Mouse (Mus musculus) urinary bladder, postnatal 4 days (tissue): ENCODE results near the gene Slx4ip.

Source experiments
- DNase-seq, 2 experiments: peaks; one replicate each; pipeline ENCODE4 v3.0.0; 2021 to 2022; ENCODE audit warnings: low spot score in 2 of 2

The Slx4ip gene

DNA sequence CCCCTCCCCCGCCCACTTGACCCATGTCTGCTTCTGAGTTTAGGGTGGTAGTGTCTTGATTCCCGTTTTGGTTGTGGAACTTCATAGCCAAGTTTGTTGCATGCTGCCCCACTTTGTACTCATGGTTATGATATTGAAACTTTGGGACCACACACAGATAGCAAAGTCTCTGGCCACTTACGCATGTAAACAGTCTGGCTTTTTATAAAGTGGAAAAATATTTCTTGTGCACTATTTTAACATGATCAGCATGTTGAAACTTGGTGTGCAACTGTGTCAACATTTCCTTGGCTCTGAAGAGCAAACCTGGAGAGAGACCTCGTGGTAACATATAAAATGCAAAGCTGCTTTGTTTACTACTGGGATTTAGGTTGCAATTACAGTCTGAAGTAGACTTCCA is 56.5 kb downstream of the Slx4ip start:
- DNase-seq = no peak

DNA sequence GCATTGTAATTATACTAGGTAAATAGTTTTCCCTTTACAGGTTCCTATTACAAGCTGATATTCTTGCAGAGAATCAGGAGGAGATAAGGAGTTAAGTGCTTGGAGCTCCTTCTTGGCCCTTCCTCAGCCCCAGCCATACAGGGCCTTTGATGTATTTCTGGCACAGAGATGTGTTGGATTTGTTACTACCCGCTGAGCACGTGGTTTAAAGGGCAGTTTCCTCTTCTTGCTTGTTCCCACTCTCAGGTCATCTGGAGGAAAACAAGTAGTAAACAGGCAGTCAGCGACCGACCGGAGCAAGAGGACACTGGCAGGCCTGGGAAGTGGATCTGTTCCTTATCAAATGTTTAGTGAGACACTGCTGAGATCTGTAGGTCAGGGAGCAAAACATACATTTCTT is 56.9 kb downstream of the Slx4ip start:
- no peak for DNase-seq

DNA sequence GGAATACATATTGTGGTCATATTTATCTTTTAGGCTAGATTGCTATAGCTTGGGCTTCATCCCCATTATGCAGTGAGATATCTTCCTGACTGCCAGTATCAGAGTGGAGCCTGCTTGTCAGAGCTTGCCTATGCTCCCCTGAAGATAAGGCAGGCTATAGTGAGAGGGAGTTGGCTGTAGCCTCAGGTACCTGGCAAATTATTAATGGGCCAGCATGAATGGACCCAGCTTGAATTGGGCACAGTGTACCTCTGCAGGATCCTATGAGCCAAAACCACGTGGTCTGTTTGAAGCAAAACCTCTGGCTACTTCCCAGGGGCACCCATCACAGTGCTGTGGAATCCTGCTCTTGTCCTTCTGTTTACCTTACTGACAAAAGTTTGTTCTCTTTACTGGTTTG is 61.2 kb downstream of the Slx4ip start:
- DNase-seq = no peak

DNA sequence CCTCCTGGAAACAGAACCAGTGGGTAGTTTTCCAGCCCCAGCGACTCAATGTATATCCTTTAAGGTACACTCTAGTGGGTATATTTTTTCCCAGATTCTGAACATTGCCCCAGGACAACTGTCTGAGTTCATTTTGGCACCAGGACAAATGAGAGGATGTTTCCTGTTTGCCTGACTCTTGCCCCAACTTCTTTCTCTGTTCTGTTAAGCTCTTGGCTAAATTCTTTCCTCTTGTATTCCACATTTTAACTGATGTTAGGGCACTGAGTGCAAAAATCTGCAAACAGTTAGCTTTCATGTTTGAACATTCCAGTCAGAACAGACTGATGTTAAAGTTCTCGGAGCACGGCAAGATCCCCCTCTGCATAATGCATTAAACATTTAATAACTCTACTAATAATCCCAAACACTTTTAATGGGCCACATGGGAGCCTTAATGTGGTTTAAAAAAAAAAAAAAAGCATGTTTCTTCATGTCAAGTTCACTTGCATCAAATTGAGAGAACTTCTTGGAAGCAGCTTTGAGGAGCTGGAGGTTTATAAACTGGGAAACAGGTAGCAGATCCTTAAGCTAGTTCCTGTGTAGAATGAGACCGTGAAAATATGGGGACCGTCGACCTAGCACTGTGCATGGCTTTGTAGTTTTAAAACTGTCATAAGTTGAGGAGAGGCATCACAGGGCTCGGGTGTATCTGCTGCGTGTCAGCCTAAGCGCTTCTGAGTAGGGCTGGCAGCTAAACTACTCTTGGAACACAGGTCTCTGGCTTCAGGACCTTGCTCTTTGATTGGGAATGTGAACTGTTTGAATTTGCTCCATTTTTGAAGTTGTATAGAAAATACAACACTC is 64.9 kb downstream of the Slx4ip start:
- DNase-seq = no peak

DNA sequence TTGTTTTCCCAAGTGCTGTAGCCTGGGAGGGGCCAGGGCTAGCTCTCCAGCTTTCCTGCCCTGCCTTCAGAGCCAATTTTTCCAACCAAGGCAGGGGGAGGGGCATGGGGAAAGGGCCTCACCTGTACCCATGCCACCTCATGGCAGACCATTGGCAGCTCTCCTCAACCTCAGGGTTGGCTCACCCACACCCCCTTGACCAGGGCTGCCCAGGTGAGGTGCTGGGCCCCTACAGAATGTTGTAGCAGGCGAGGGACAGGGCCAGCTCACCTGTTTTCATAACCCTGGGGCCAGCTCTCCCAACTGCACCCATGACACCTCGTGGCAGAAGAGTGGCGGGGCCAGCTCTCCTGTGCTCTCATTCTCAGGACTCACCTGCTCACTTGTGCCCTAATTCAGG is 67.7 kb downstream of the Slx4ip start:
- DNase-seq = no peak

DNA sequence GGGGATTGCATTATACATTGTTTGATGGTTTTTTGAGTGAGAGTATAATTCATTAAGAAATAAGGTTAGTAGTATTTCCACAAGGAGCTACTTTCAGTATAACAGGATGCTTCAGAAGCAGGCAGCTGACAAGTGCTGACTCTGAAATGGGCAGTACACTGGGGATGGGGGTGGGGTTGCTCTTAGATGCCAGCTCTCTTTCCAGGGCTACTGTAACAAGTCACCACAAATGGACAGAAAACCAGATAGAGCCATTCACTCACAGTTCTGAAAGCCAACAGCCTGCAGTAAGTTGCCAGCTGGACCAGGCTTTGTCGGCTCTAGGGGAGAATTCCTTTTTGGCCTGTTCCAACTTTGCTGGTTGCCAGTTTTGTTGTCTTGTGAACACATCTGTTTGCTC is 84.8 kb downstream of the Slx4ip start:
- DNase-seq = no peak

DNA sequence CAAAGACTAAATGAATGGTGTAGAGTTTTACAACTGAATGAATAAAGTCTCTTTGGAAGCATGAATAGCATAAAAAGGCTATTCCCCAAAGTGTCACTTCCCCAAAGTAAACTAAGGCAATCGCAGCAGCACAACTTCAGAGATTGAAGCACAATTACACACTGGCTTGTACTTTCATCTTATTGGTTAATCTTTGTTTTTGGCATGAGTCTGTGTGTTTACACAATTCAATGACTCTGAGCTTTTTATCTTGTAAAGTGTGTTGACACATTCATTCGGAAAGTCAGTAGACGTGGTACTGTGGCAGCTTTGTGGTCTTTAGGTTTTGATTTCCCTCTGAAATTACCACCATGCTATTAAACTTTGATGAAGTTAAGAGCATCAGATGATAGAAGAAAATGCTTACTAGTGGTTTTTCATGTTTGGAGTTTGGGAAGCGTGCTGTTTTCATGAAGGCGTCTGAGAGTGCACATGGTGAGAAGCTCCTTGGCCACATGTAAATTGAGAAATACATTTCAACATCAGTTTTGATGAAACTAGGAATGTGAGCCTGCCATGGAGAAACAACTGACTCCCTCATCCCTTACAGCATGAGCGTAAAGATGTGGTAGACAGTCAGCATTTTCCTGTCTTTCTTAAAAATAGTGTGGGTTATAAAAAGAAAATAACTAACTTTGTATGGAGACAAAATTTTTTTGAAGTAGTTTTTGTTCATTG is 88.2 kb downstream of the Slx4ip start:
- DNase-seq = no peak

DNA sequence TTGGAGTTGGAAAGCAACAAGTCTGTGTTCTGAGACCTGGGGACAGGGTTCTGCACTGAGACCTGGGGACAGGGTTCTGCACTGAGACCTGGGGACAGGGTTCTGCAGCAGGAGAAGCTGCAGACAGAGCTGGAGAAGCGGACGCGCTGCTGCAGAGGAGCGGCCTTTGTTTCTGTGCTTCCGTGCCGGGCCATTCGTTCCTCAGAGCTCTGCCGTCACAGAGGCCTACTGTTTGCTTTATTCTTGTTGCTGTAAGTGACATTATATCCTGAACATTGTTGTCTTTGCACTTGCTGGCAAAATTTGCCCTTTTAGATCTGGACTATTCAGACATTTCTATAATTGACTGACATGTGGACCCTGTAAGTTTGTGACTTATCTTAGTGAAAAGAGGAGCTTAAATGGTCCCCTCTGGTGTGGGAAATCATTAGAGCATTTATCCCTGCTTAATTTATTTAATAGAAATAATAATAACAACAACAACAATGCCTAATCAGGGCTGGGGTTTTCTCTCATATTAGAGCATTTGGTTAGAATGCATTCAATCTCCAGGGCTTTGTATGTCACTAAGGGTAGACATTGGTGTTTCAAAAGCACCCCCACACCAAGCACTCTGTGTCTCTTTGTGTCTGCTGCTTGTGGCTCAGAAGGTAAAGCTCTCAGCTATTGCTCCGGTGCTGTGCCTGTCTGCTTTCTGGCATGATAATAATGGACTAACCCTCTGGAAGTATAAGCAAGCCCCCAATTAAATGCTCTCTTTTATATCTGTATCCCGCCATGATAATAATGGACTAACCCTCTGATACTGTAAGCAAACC is 90.3 kb downstream of the Slx4ip start:
- DNase-seq = no peak

DNA sequence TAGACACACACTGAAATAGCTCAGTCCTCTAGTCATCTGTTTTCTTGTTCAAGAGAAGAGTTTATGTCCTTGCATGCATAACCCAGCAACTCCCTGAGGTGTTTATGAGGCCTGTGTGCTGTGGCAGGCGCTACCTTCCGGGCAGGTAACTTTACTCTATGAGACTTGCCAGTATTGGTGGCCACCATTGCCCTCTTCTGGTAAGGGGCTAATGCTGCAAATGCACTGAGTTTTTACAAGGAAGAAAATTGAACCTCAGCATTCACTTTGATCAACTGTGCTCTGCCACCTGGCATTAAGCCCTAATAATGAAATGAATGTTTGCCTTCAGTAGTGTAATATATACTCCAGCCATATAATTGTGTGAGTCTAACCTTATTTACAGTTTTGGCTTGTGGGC is 92.9 kb downstream of the Slx4ip start:
- DNase-seq = no peak

DNA sequence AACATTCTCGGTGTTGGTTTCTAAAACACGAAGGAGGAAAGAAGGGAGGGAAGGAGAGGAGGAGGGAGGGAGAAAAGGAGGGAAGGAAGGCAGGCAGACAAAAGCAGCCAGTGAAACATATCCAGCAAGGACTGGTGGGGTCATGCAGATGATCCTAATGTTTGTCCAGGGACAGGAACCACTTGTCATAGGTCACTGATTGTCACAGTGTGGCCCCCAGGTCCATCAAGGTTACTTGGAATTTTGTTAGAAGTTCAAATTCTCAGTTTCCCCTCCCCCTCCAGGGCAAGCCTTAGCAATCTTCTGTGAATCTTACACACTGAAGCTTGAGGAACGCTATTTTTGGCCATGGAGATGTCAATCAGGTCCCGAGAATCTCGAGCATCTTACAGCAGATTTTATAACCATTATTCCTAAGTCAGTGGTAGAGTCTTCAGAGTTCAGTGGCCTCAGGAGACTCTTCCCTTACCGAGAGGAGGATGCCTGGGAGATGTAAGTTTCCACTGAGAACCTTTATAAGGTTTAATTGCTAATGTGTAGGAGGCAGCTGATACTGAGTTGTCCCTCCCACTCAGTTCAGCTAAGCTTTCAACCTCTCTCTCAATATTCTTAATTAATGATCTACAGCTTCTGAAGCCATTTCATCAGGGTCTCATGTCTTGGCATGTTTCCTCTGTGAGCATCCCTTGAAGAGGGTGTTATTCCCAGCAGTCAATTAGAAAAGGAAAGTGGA is 95.1 kb downstream of the Slx4ip start:
- no peak for DNase-seq

DNA sequence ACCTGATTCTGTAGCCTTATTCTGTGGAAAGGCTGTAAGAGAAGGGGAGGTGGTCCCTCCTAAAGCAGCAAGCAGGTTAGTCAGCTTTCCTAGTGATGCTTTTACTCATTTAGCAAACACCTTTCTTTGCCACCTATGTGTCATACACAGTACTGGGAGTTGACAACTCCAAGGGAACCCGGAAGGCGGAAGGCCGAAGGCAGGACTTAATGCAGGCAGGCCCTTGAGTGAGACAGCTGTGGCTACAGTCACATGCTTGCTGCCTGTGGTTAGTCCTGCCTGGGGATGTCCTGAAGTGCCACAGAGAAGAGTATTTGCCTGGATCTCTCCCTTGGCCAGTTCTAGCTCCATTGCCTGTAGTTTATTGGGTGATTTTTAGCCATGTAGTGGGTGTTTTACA is 102.1 kb downstream of the Slx4ip start:
- no peak for DNase-seq

DNA sequence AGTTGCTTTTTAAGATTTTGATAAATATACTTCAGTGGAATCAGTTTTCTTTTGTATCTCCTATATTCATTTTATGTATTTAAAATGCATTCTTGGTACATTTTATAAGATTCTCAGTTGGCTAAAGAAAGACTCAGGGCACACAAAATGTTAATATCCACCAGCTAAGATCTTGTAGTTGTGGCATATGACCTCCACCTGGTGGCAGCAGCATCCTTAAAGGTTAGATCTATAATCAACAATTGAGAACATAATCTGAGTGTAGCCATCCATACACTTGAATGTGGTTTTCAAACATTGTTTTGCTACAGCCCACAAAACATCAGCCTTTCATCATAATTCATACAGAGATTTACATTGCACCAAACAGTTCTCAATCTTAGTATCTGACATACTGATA is 106.1 kb downstream of the Slx4ip start:
- no peak for DNase-seq

DNA sequence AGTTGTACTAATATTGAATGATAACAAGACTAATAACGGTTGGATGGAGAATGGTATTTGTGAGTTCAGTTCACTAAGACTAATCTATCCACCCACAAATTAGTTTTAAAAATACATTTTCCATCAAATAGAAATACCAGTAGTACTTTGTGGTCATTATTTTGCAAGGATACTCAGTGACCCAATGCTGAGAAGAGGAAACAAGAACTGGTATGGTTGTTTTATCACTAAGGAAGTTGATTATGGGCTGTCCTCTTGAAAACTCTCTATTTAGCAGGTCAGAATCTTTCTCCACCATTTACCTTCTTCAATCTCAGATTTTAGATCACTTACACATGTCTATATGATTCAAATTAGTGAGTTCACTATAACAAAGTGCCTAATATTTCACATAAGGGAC is 111.0 kb downstream of the Slx4ip start:
- no peak for DNase-seq

DNA sequence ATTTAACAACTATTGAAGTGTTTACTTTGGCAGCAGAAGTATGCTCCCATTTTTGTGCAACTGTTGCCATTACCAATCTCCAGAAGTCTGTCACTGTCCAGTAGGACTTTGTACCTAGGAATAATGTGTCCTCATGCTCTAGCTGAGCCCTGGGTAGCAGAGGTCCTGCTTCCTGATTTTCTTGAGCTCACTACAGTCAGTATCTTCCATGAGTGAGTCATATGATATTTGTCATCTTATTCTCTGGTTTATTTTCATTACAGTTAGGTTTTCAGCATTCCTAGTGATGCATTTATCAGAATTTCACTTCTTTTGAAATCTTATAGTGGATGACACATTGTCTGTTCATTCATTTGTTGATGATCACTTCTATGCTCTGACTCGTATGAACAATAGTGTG is 115.6 kb downstream of the Slx4ip start:
- no peak for DNase-seq

DNA sequence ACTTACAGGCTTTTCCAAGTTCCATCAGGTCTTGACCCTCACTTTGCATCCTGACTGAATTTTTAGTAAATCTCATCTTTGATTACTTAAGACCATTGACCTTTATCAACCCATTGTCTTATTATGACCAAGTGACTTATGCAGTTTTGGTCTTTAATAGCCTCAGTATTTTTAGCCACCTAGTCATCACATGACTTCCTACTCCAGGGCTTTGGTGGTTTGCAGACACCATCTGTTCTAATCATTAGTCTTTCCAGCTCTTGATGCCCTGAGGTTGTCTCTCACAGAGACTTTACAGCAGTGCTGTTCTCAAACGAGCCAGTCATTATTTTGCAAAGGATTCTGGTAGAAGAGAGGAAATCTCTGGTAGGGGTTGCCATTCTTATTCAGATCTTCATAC is 121.0 kb downstream of the Slx4ip start:
- no peak for DNase-seq

DNA sequence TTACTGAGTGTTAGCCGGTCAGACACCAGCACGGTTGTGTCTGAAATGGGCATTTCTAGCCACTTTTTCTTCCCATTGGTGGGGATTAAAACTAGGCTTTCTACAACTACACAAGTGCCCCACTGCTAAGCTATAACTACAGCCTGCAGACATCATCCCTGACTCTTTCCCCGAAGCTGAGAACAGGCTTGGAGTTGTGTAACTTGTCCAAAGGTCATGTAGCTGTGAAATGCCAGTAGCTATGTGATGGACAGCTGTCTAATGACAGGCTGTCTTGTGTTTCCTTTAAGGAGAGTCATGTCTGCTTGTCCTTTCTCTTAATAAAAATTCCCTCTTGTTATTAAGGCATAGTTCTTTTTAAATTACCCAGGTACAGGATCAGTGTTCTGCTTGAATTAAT is 122.1 kb downstream of the Slx4ip start:
- DNase-seq = no peak

DNA sequence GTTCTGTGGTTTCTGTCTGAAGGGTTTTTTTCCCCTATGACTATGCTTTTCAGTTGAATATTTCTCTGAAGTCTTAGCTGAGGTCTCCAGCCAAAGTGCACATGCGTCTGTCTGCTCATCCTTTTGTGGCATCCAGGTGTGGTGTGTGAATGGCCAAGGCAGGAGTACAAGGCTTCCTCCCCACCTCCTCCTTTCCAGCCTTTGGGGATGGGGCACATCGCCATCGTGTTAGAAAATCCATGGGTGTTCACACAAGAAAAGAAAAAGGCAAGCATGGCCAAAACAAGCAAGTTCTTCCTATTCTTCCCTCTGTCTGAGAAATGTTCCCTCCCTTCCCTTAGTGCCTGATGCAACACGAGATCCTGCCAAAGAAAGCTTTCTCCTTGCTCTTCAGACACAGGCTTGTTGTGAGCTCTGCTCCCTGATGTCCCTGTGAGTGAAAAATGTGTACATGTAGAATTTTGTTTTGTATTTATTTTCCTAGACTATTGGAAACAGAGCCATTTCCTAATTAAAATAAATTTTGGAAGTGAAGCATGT is 122.9 kb downstream of the Slx4ip start:
- no peak for DNase-seq

DNA sequence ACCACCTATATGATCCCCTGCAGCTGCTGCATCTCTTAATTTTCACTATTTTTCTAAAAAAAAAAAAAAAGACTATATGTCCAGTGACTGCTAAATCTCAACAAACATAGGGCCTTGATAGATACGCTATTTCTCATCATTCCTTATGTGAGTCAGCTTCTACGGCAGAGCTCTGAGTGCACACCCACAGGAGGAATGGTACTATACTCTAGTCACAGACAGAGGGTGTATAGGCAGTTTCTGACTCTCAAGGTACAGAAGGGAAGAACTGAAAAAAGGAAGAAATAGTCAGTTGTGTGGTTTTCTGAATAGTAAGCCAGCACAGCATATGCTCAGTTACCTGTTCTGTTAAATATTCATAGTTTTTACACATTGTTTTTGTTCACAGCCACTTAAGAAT is 123.4 kb downstream of the Slx4ip start:
- DNase-seq = no peak

DNA sequence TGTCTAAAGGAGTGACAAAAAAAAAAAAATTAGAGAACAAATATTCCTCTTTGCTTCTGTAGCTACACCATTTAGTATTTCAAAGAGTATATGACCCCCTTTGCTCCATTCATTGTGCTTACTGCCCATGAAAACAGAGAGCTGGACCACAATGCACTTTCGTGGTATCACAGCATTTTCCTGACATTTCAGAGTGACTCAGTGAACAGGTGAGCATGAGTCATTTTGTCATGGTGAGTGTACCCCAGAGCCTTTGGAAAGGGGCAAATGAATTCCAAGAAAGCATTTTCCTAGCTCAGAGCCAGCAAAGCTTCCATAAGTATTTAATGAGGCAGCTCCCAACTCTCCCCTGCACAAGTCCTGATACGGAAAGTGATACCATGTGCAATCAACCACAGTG is 153.1 kb downstream of the Slx4ip start:
- no peak for DNase-seq

DNA sequence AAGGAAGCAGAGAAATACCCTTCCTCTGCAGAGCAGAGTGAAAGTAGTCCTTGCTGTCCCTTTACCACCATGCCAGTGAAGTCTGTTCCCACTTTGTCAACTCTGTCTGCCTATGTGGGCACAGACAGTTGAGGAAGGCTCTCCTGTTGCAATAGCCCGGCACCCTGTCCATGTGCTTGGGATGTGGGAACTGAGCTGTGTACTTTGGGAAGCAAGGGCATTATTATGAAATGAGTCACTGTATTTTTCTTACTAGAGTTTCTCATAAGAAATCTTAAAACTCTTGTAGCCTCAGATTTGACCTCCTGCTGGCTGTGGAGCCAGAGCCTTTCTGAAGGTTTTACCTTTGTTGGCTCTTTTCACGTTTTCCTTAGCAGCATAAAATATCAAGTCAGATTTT is 158.3 kb downstream of the Slx4ip start:
- no peak for DNase-seq

DNA sequence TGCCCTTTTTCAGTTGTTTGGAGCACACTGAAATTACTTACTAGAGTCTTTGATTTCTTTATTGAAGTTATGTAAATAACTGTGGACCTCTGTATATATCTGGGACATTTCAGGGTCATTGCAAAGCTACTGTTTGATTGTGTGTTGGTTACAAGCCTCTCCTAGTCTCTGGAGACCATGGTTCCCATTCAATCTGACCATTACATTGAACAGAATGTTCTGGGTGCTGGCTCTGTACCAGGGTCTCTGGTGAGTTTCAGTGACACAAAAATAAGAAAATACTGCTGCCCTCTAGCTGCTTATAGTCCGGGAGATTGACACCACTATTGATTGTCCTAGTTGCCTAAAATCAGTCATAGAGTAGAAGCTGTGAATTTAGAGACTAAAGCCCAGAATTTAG is 158.9 kb downstream of the Slx4ip start:
- no peak for DNase-seq

DNA sequence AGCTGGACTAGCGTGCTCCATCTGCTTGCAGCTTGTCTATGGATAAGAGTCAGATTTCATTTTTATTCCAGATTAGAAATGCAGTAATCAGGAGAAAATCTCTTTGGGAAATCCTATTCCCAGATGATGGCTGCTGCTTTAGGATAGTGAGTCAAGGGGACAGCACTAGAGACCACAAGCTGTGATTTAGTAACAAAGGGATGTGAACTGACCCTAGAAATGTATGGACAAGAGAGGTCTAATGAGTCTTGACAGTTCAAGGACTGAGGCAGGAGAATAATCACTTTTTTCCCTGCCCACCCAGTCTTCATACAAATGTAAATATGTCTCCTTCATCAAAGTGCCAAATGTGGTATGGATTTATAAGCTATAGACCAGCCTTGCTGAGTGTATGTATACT is 172.8 kb downstream of the Slx4ip start:
- DNase-seq = no peak
